Mouse (Mus musculus) brain, embryonic 14.5 days (tissue): ENCODE measurements around the gene Tmem190.

Experiments
- CTCF ChIP-seq: fragments of 200-500 bp; IDR thresholded peaks from 2 replicates; pipeline ENCODE4 v1.5.1; 2012; ENCODE audit warnings: inconsistent platforms, mild to moderate bottlenecking, moderate library complexity, borderline replicate concordance; ENCODE audit not compliant: insufficient read depth, insufficient read length; ENCODE audit errors: extremely low read depth
- POLR2A ChIP-seq: fragments of 200-500 bp; IDR thresholded peaks from 2 replicates; pipeline ENCODE4 v1.6.1; 2012; ENCODE audit warnings: mild to moderate bottlenecking, inconsistent platforms, borderline replicate concordance; ENCODE audit not compliant: poor library complexity, insufficient read depth, insufficient read length, severe bottlenecking; ENCODE audit errors: extremely low read depth

DNA sequence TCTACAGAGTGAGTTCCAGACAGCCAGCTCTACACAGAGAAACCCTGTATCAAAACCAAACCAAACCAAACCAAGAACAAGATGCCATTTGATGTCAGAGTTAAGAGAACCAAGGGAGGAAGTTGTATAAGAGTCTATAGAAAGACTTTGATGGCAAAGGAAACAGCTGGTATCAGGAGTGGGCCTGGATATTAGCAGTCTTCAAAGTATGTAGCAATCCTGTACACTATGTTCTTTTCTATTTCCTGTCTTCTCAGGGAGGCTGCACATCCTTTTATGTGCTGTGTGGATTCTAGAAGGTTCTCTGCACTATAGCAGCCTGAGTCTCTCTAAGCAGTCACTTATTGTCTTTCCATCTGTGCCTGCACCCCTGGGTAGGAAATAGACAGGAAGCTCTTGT is 33.8 kb downstream of the Tmem190 start:
- TF ChIP-seq CTCF: no peak
- no peak for TF ChIP-seq POLR2A
